Mouse (Mus musculus): ENCODE measurements at regions not wholly inside any gene's neighbourhood (a gene's known extent, or its start where the extent isn't known, plus 50 kb on each side); places are given as distances from the start of the nearest gene placed in this dataset.

DNA sequence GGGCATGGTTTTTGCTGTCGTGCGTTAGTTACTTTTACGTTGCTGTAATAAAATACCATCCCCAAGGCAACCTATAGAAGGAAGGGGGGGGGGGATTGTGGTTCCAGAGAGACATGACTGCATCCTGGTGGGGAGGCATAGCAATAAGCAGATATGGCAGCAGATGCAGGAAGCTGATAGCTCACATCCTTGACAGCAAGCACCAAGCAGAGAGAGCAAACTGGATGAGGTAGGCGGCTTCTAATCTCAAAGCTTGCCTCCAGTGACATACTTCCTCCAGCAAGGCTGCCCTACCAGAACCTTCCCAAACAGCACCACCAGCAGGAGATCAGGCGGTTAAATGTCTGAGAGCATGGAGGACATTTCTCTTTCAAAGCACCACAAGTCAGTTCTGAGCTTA lies 60.0 kb upstream of the Ak4 start:
- H3K79me2 ChIP-seq (ENCODE audit: control insufficient read depth, insufficient read depth) = no peaks in the 10 kb centered on the region
- no peak overlapping the region for H3ac ChIP-seq (ENCODE audit: control insufficient read depth, insufficient read length, low read depth)
- no peaks in the 10 kb centered on the region for H3K36me3 ChIP-seq (ENCODE audit: control insufficient read depth, insufficient read depth)
- H3K4me3 ChIP-seq (ENCODE audit: insufficient read depth, poor library complexity, severe bottlenecking) = no peak overlapping the region
- H3K27me3 ChIP-seq (ENCODE audit: control insufficient read depth, insufficient read depth, insufficient read length) = peaks cover 4% of the 10 kb centered on the region
- TF ChIP-seq USF1 (IDR thresholded peaks at IDR 0.05; ENCODE audit: low read depth) = no peak
- TF ChIP-seq CEBPB (IDR thresholded peaks at IDR 0.05; ENCODE audit: low read depth) = no peak
- no peak for TF ChIP-seq CTCF (IDR thresholded peaks at IDR 0.05; ENCODE audit: control insufficient read depth, insufficient read depth, insufficient read length)
- no peak for TF ChIP-seq MYOD1 (IDR thresholded peaks at IDR 0.05; ENCODE audit: control insufficient read depth, insufficient read length, low read depth)
- TF ChIP-seq FOSL1 (IDR thresholded peaks at IDR 0.05; ENCODE audit: insufficient read depth, low read length, poor library complexity, severe bottlenecking) = no peak
- no peak for TF ChIP-seq MYOG (IDR thresholded peaks at IDR 0.05; ENCODE audit: control insufficient read depth, extremely low read depth, insufficient read length)
- TF ChIP-seq MAX (IDR thresholded peaks at IDR 0.05) = no peak
- no peaks in the 10 kb centered on the region for H3K79me3 ChIP-seq (ENCODE audit: low read depth)

GRCm38 (mm10) chr4:101358525-101358924 lies 60.6 kb upstream of the Ak4 start:
- Histone ChIP-seq H3K36me3 (ENCODE audit: control insufficient read depth, insufficient read depth) (no peaks in the 10 kb centered on the region), H3K27me3 (ENCODE audit: control insufficient read depth, insufficient read depth, insufficient read length) (peaks cover 4% of the 10 kb centered on the region), H3K79me2 (ENCODE audit: control insufficient read depth, insufficient read depth) (no peaks in the 10 kb centered on the region), H3K79me3 (ENCODE audit: low read depth) (no peaks in the 10 kb centered on the region), H3ac (ENCODE audit: control insufficient read depth, insufficient read length, low read depth) (no peak overlapping the region), H3K4me3 (ENCODE audit: insufficient read depth, poor library complexity, severe bottlenecking) (no peak overlapping the region)
- no peak for TF ChIP-seq FOSL1 (IDR thresholded peaks at IDR 0.05; ENCODE audit: insufficient read depth, low read length, poor library complexity, severe bottlenecking)
- TF ChIP-seq MYOD1 (IDR thresholded peaks at IDR 0.05; ENCODE audit: control insufficient read depth, insufficient read length, low read depth) = no peak
- no peak for TF ChIP-seq USF1 (IDR thresholded peaks at IDR 0.05; ENCODE audit: low read depth)
- no peak for TF ChIP-seq MYOG (IDR thresholded peaks at IDR 0.05; ENCODE audit: control insufficient read depth, extremely low read depth, insufficient read length)
- no peak for TF ChIP-seq MAX (IDR thresholded peaks at IDR 0.05)
- TF ChIP-seq CEBPB (IDR thresholded peaks at IDR 0.05; ENCODE audit: low read depth) = no peak
- no peak for TF ChIP-seq CTCF (IDR thresholded peaks at IDR 0.05; ENCODE audit: control insufficient read depth, insufficient read depth, insufficient read length)

DNA sequence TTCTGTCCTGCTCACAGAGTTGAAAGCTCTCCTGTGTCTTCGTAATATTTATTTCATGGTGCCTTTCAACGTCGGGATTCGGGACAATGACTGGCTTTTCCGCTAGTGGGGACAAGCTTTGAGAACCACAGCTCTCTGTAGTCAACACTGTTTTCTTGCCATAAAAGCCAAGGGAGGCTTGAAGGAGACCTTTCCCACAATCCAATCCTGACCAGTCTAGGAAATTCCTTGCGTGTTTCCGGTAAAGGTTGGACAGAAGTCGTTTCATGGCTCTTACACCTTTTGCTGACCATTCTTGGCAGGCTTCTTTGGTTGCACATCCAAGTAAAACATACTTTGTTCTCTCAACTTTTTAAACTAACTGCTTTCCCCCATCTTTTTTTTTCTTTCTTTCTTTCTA lies 61.2 kb upstream of the Ak4 start:
- Histone ChIP-seq H3K36me3 (ENCODE audit: control insufficient read depth, insufficient read depth) (no peaks in the 10 kb centered on the region), H3ac (ENCODE audit: control insufficient read depth, insufficient read length, low read depth) (no peak overlapping the region), H3K79me2 (ENCODE audit: control insufficient read depth, insufficient read depth) (no peaks in the 10 kb centered on the region), H3K4me3 (ENCODE audit: insufficient read depth, poor library complexity, severe bottlenecking) (no peak overlapping the region), H3K79me3 (ENCODE audit: low read depth) (no peaks in the 10 kb centered on the region), H3K27me3 (ENCODE audit: control insufficient read depth, insufficient read depth, insufficient read length) (peaks cover 4% of the 10 kb centered on the region)
- TF ChIP-seq MYOG (IDR thresholded peaks at IDR 0.05; ENCODE audit: control insufficient read depth, extremely low read depth, insufficient read length) (no peak), MYOD1 (IDR thresholded peaks at IDR 0.05; ENCODE audit: control insufficient read depth, insufficient read length, low read depth) (no peak), USF1 (IDR thresholded peaks at IDR 0.05; ENCODE audit: low read depth) (no peak), CTCF (IDR thresholded peaks at IDR 0.05; ENCODE audit: control insufficient read depth, insufficient read depth, insufficient read length) (no peak), MAX (IDR thresholded peaks at IDR 0.05) (no peak), CEBPB (IDR thresholded peaks at IDR 0.05; ENCODE audit: low read depth) (no peak), FOSL1 (IDR thresholded peaks at IDR 0.05; ENCODE audit: insufficient read depth, low read length, poor library complexity, severe bottlenecking) (no peak)

- H3K79me3 ChIP-seq (ENCODE audit: low read depth) = no peaks in the 10 kb centered on the region
- no peak for TF ChIP-seq CEBPB (IDR thresholded peaks at IDR 0.05; ENCODE audit: low read depth)
- no peak for TF ChIP-seq MAX (IDR thresholded peaks at IDR 0.05)
- TF ChIP-seq CTCF (IDR thresholded peaks at IDR 0.05; ENCODE audit: control insufficient read depth, insufficient read depth, insufficient read length) = no peak
- TF ChIP-seq MYOG (IDR thresholded peaks at IDR 0.05; ENCODE audit: control insufficient read depth, extremely low read depth, insufficient read length) = no peak
- no peak for TF ChIP-seq MYOD1 (IDR thresholded peaks at IDR 0.05; ENCODE audit: control insufficient read depth, insufficient read length, low read depth)
- TF ChIP-seq FOSL1 (IDR thresholded peaks at IDR 0.05; ENCODE audit: insufficient read depth, low read length, poor library complexity, severe bottlenecking) = no peak
- TF ChIP-seq USF1 (IDR thresholded peaks at IDR 0.05; ENCODE audit: low read depth) = no peak
- no peaks in the 10 kb centered on the region for H3K79me2 ChIP-seq (ENCODE audit: control insufficient read depth, insufficient read depth)
- no peaks in the 10 kb centered on the region for H3K36me3 ChIP-seq (ENCODE audit: control insufficient read depth, insufficient read depth)
- H3K4me3 ChIP-seq (ENCODE audit: insufficient read depth, poor library complexity, severe bottlenecking) = peak overlapping the region; percentile 11
- peak overlapping the region; percentile 71 for H3ac ChIP-seq (ENCODE audit: control insufficient read depth, insufficient read length, low read depth)
- H3K27me3 ChIP-seq (ENCODE audit: control insufficient read depth, insufficient read depth, insufficient read length) = peaks cover 4% of the 10 kb centered on the region
These were observed 61.9 kb upstream of the Ak4 start for GRCm38 (mm10) chr4:101356954-101357891.

DNA sequence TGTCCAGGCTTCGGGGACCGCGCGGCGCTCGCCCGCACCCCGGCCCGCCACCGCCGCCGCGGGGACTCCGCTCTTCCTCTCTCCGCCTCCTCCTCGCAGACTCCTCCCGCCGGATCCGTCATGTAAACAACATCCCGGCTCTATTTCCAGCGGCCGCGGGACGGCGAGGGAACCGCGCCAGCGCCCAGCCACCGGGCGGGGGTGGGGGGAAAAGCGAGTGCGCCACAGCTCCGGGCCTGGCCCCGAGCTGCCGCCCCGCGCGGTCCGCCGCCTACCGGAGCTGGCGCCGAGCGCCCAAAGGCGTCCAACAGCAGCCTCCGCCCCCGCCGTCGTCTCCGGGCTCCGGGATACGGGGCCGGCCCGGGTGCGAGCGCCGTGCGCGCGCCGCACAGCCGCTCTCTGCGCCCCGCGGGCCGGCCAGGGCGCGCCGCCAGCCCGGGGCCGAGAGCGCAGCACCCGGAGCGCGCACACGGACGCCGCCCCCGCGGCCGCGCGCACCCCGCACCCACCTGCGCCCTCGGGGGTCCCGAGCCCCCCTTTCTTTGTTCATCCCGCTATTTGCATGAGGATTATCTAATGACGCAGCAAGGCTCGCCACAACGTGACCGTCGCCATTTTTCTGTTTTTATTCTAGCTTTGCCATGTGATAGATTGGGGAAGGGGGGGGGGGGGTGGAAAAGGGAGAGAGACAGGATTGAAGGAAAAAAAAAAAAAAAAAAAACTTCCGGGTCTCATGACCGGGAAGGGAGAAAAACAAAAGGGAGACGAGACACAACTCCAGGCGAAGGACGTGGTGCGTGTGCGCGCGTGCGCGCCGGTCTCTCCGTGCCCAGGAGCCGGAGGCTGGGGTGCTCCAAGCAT lies 62.8 kb upstream of the Ak4 start:
- no peaks in the 10 kb centered on the region for H3K36me3 ChIP-seq (ENCODE audit: control insufficient read depth, insufficient read depth)
- H3K4me3 ChIP-seq (ENCODE audit: insufficient read depth, poor library complexity, severe bottlenecking) = peak overlapping the region; percentile 41
- TF ChIP-seq CEBPB (IDR thresholded peaks at IDR 0.05; ENCODE audit: low read depth) (no peak), USF1 (IDR thresholded peaks at IDR 0.05; ENCODE audit: low read depth) (no peak), FOSL1 (IDR thresholded peaks at IDR 0.05; ENCODE audit: insufficient read depth, low read length, poor library complexity, severe bottlenecking) (no peak), MYOD1 (IDR thresholded peaks at IDR 0.05; ENCODE audit: control insufficient read depth, insufficient read length, low read depth) (no peak), MAX (IDR thresholded peaks at IDR 0.05) (no peak), MYOG (IDR thresholded peaks at IDR 0.05; ENCODE audit: control insufficient read depth, extremely low read depth, insufficient read length) (no peak), CTCF (IDR thresholded peaks at IDR 0.05; ENCODE audit: control insufficient read depth, insufficient read depth, insufficient read length) (no peak)
- H3K27me3 ChIP-seq (ENCODE audit: control insufficient read depth, insufficient read depth, insufficient read length) = peaks cover 4% of the 10 kb centered on the region
- H3K79me3 ChIP-seq (ENCODE audit: low read depth) = no peaks in the 10 kb centered on the region
- peak overlapping the region; percentile 71 for H3ac ChIP-seq (ENCODE audit: control insufficient read depth, insufficient read length, low read depth)
- H3K79me2 ChIP-seq (ENCODE audit: control insufficient read depth, insufficient read depth) = no peaks in the 10 kb centered on the region

All from C2C12 (cell line).